Mouse (Mus musculus): Measurements from ENCODE around the gene Fnd3c2. TPM values are rescaled to one million over a fixed set of nuclear protein-coding genes. Genes with fewer than 3 reads are reported as not detected.
A peak's percentile ranks its signal among the peaks of the same experiment; 100 is the strongest.
"Not testable (repeated sequence)": the region's sequence is repeated elsewhere in the genome, so short reads cannot be mapped to it uniquely, and the experiment has no call there.

Gene Fnd3c2
- not detected in 2 replicates for polyA plus RNA-seq (2014; fragmentation: Nextera tagmentation; extraction: Ambion mirVana)

GRCm38 (mm10) chrX:106255276-106255675 is at the start of gene Fnd3c2:
Gene Fnd3c2, minus strand, starts transcription at chrX:106255376.
- Histone ChIP-seq H3K4me1 (ENCODE audit: control insufficient read depth, insufficient read depth, low read length) (no peaks in the 10 kb centered on the region), H3K9me3 (ENCODE audit: control insufficient read depth, low read length) (no peaks in the 10 kb centered on the region), H3K36me3 (ENCODE audit: control insufficient read depth, insufficient read depth, low read length) (no peaks in the 10 kb centered on the region), H3K4me3 (ENCODE audit: low read depth, low read length) (no peak within 1 kb of the TSS), H3K9ac (ENCODE audit: low read depth, low read length) (no peak within 1 kb of the TSS), H3K4me2 (ENCODE audit: low read depth, low read length) (no peak within 1 kb of the TSS), H3K27me3 (replicated peaks; ENCODE audit: control insufficient read depth, insufficient read depth, low read length) (no peaks in the 10 kb centered on the region), H3K27ac (replicated peaks; ENCODE audit: low read depth, low read length) (no peak within 1 kb of the TSS)
- 87% methylated on average over 4 of the region's 4 CpGs for WGBS
- no peak for ATAC-seq (ENCODE audit: low read depth)
- DNase-seq (ENCODE audit: low spot score) = no peak

- WGBS = 80% methylated on average over 2 of the region's 2 CpGs
- no peaks in the 10 kb centered on the region for H3K27me3 ChIP-seq (replicated peaks; ENCODE audit: control insufficient read depth, insufficient read depth, low read length)
- ATAC-seq (ENCODE audit: low read depth) = no peak
Observed at GRCm38 (mm10) chrX:106284441-106284840, 29.3 kb upstream of the Fnd3c2 start.

GRCm38 (mm10) chrX:106221058-106221457 is 34.1 kb downstream of the Fnd3c2 start, which contains the start of gene Taf9b:
Gene Taf9b, minus strand, starts transcription at chrX:106221158.
- H3K4me2 ChIP-seq (ENCODE audit: low read depth, low read length) = peak within 1 kb of the TSS; percentile 52
- DNase-seq (ENCODE audit: low spot score) = no peak
- no peaks in the 10 kb centered on the region for H3K4me1 ChIP-seq (ENCODE audit: control insufficient read depth, insufficient read depth, low read length)
- H3K9me3 ChIP-seq (ENCODE audit: control insufficient read depth, low read length) = peaks cover 5% of the 10 kb centered on the region; the same call in 1 of the 2 replicates
- peak within 1 kb of the TSS; percentile 53 for H3K4me3 ChIP-seq (ENCODE audit: low read depth, low read length)
- WGBS = 89% methylated on average over 23 of the region's 25 CpGs
- peak within 1 kb of the TSS; percentile 76; the same call in 1 of the 2 replicates for H3K9ac ChIP-seq (ENCODE audit: low read depth, low read length)
- ATAC-seq (ENCODE audit: low read depth) = no peak
- H3K27me3 ChIP-seq (replicated peaks; ENCODE audit: control insufficient read depth, insufficient read depth, low read length) = no peaks in the 10 kb centered on the region
- H3K36me3 ChIP-seq (ENCODE audit: control insufficient read depth, insufficient read depth, low read length) = no peaks in the 10 kb centered on the region
- H3K27ac ChIP-seq (replicated peaks; ENCODE audit: low read depth, low read length) = no peak within 1 kb of the TSS

More at GRCm38 (mm10) chrX:106284441-106284840, 29.3 kb upstream of the Fnd3c2 start:
- Histone ChIP-seq H3K36me3 (ENCODE audit: control insufficient read depth, insufficient read depth, low read length) (no peaks in the 10 kb centered on the region), H3K9ac (ENCODE audit: low read depth, low read length) (no peak overlapping the region), H3K4me3 (ENCODE audit: low read depth, low read length) (no peak overlapping the region), H3K4me1 (ENCODE audit: control insufficient read depth, insufficient read depth, low read length) (no peaks in the 10 kb centered on the region), H3K4me2 (ENCODE audit: low read depth, low read length) (no peak overlapping the region), H3K27ac (replicated peaks; ENCODE audit: low read depth, low read length) (no peak overlapping the region), H3K9me3 (ENCODE audit: control insufficient read depth, low read length) (no peaks in the 10 kb centered on the region)
- DNase-seq (ENCODE audit: low spot score) = no peak

- H3K9me3 ChIP-seq (ENCODE audit: control insufficient read depth, low read length) = peaks cover 5% of the 10 kb centered on the region; the same call in 1 of the 2 replicates
- ATAC-seq (ENCODE audit: low read depth) = peak; percentile 97
- H3K4me1 ChIP-seq (ENCODE audit: control insufficient read depth, insufficient read depth, low read length) = no peaks in the 10 kb centered on the region
- peak overlapping the region; percentile 78 for H3K27ac ChIP-seq (replicated peaks; ENCODE audit: low read depth, low read length)
- 22% methylated on average over 25 of the region's 60 CpGs for WGBS
- H3K36me3 ChIP-seq (ENCODE audit: control insufficient read depth, insufficient read depth, low read length) = no peaks in the 10 kb centered on the region
- DNase-seq (ENCODE audit: low spot score) = peak; percentile 85
- no peaks in the 10 kb centered on the region for H3K27me3 ChIP-seq (replicated peaks; ENCODE audit: control insufficient read depth, insufficient read depth, low read length)
- H3K4me2 ChIP-seq (ENCODE audit: low read depth, low read length) = peak overlapping the region; percentile 52
- H3K9ac ChIP-seq (ENCODE audit: low read depth, low read length) = peak overlapping the region; percentile 76
- peak overlapping the region; percentile 53 for H3K4me3 ChIP-seq (ENCODE audit: low read depth, low read length)
Observed at GRCm38 (mm10) chrX:106219171-106220032, 35.8 kb downstream of the Fnd3c2 start.

- ATAC-seq (ENCODE audit: low read depth) (no peak), DNase-seq (ENCODE audit: low spot score) (no peak)
- H3K4me2 ChIP-seq (ENCODE audit: low read depth, low read length) = no peak overlapping the region
- no peaks in the 10 kb centered on the region for H3K27me3 ChIP-seq (replicated peaks; ENCODE audit: control insufficient read depth, insufficient read depth, low read length)
- no peaks in the 10 kb centered on the region for H3K4me1 ChIP-seq (ENCODE audit: control insufficient read depth, insufficient read depth, low read length)
- WGBS = 77% methylated on average over 2 of the region's 2 CpGs
- no peak overlapping the region for H3K9ac ChIP-seq (ENCODE audit: low read depth, low read length)
- H3K9me3 ChIP-seq (ENCODE audit: control insufficient read depth, low read length) = no peaks in the 10 kb centered on the region
- 0 out of 2 replicates have a peak, but pooled peaks cover 6% of the 10 kb centered on the region for H3K36me3 ChIP-seq (ENCODE audit: control insufficient read depth, insufficient read depth, low read length)
- H3K4me3 ChIP-seq (ENCODE audit: low read depth, low read length) = no peak overlapping the region
- H3K27ac ChIP-seq (replicated peaks; ENCODE audit: low read depth, low read length) = no peak overlapping the region
Observed at GRCm38 (mm10) chrX:106209100-106209499, 46.1 kb downstream of the Fnd3c2 start.

- no peaks in the 10 kb centered on the region for H3K4me1 ChIP-seq (ENCODE audit: control insufficient read depth, insufficient read depth, low read length)
- H3K9ac ChIP-seq (ENCODE audit: low read depth, low read length) = no peak overlapping the region
- no peak for DNase-seq (ENCODE audit: low spot score)
- no peak for ATAC-seq (ENCODE audit: low read depth)
- H3K9me3 ChIP-seq (ENCODE audit: control insufficient read depth, low read length) = no peaks in the 10 kb centered on the region
- peaks cover 67% of the 10 kb centered on the region for H3K36me3 ChIP-seq (ENCODE audit: control insufficient read depth, insufficient read depth, low read length)
- no peaks in the 10 kb centered on the region for H3K27me3 ChIP-seq (replicated peaks; ENCODE audit: control insufficient read depth, insufficient read depth, low read length)
- no peak overlapping the region for H3K4me2 ChIP-seq (ENCODE audit: low read depth, low read length)
- WGBS = 85% methylated on average over 5 of the region's 5 CpGs
- H3K4me3 ChIP-seq (ENCODE audit: low read depth, low read length) = no peak overlapping the region
- H3K27ac ChIP-seq (replicated peaks; ENCODE audit: low read depth, low read length) = no peak overlapping the region
Observed at GRCm38 (mm10) chrX:106198904-106199303, 56.3 kb downstream of the Fnd3c2 start.

- H3K4me1 ChIP-seq (ENCODE audit: control insufficient read depth, insufficient read depth, low read length) = no peaks in the 10 kb centered on the region
- H3K9ac ChIP-seq (ENCODE audit: low read depth, low read length) = no peak overlapping the region
- no peaks in the 10 kb centered on the region for H3K27me3 ChIP-seq (replicated peaks; ENCODE audit: control insufficient read depth, insufficient read depth, low read length)
- 65% methylated on average over 5 of the region's 5 CpGs for WGBS
- H3K36me3 ChIP-seq (ENCODE audit: control insufficient read depth, insufficient read depth, low read length) = peaks cover 71% of the 10 kb centered on the region
- no peak overlapping the region for H3K4me2 ChIP-seq (ENCODE audit: low read depth, low read length)
- H3K9me3 ChIP-seq (ENCODE audit: control insufficient read depth, low read length) = no peaks in the 10 kb centered on the region
- no peak overlapping the region for H3K27ac ChIP-seq (replicated peaks; ENCODE audit: low read depth, low read length)
- H3K4me3 ChIP-seq (ENCODE audit: low read depth, low read length) = no peak overlapping the region
- DNase-seq (ENCODE audit: low spot score) (no peak), ATAC-seq (ENCODE audit: low read depth) (no peak)
Observed at GRCm38 (mm10) chrX:106197308-106197707, 57.9 kb downstream of the Fnd3c2 start.

- H3K4me2 ChIP-seq (ENCODE audit: low read depth, low read length); H3K4me3 ChIP-seq (ENCODE audit: low read depth, low read length); H3K9ac ChIP-seq (ENCODE audit: low read depth, low read length); H3K27ac ChIP-seq (replicated peaks; ENCODE audit: low read depth, low read length); H3K9me3 ChIP-seq (ENCODE audit: control insufficient read depth, low read length); H3K27me3 ChIP-seq (replicated peaks; ENCODE audit: control insufficient read depth, insufficient read depth, low read length); DNase-seq (ENCODE audit: low spot score); H3K4me1 ChIP-seq (ENCODE audit: control insufficient read depth, insufficient read depth, low read length); ATAC-seq (ENCODE audit: low read depth): not testable (repeated sequence)
- WGBS = 80% methylated on average over 4 of the region's 6 CpGs
- H3K36me3 ChIP-seq (ENCODE audit: control insufficient read depth, insufficient read depth, low read length) = peaks cover 53% of the 10 kb centered on the region
Observed at GRCm38 (mm10) chrX:106194361-106194760, 60.8 kb downstream of the Fnd3c2 start.

Data from embryonic facial prominence, embryonic 14.5 days (tissue).